Mouse (Mus musculus) lung, postnatal 0 days (tissue): ENCODE measurements around the gene Hapln2.

Experiments used
- CTCF ChIP-seq: IDR thresholded peaks from 2 replicates; pipeline ENCODE4 v1.5.1; 2016; ENCODE audit warnings: antibody characterized with exemption, mild to moderate bottlenecking
- EP300 ChIP-seq: IDR thresholded peaks from 2 replicates; pipeline ENCODE4 v1.6.1; 2016; ENCODE audit warnings: antibody characterized with exemption, mild to moderate bottlenecking, control low read depth

- TF ChIP-seq EP300 (no peak), CTCF (no peak)
Observed at GRCm38 (mm10) chr3:87972203-87972664, 55.1 kb downstream of the Hapln2 start.
